Mouse (Mus musculus): ENCODE data around the gene Pbx1. TPM values are rescaled to one million over a fixed set of nuclear protein-coding genes. Genes with fewer than 3 reads are reported as not detected.
A peak's percentile ranks its signal among the peaks of the same experiment; 100 is the strongest.

Gene Pbx1
- polyA plus RNA-seq, 1 experiment from 2014 or later, result 48.8 TPM

GRCm38 (mm10) chr1:168348036-168348784 is 83.9 kb downstream of the Pbx1 start:
- Histone ChIP-seq H3K27me3 (ENCODE audit: insufficient read depth, low read length) (no peaks in the 10 kb centered on the region), H3K27ac (ENCODE audit: low read depth) (no peak overlapping the region), H3K9me3 (ENCODE audit: low read depth, low read length) (no peaks in the 10 kb centered on the region), H3K9ac (no peak overlapping the region), H3K36me3 (ENCODE audit: insufficient read depth) (no peaks in the 10 kb centered on the region), H3K4me3 (ENCODE audit: low read depth, low read length) (no peak overlapping the region), H3K4me1 (ENCODE audit: insufficient read depth) (0 out of 2 replicates have a peak, but pooled peaks cover under 1% of the 10 kb centered on the region), H3K4me2 (no peak overlapping the region)
- WGBS, result 82% methylated on average over 8 of the region's 8 CpGs
- ATAC-seq (ENCODE audit: insufficient read depth), result no peak
- no peak for TF ChIP-seq CTCF (IDR thresholded peaks at IDR 0.05; ENCODE audit: low read depth)
- no peak for DNase-seq

- ATAC-seq (ENCODE audit: insufficient read depth), result no peak
- no peak overlapping the region for H3K27ac ChIP-seq (ENCODE audit: low read depth)
- WGBS, result 71% methylated on average over 8 of the region's 8 CpGs
Measured at GRCm38 (mm10) chr1:168344918-168345317, 87.2 kb downstream of the Pbx1 start.

GRCm38 (mm10) chr1:168344262-168344661 is 87.8 kb downstream of the Pbx1 start:
- no peak overlapping the region for H3K9ac ChIP-seq
- H3K9me3 ChIP-seq (ENCODE audit: low read depth, low read length), result no peaks in the 10 kb centered on the region
- H3K4me1 ChIP-seq (ENCODE audit: insufficient read depth), result 0 out of 2 replicates have a peak, but pooled peaks cover 6% of the 10 kb centered on the region
- DNase-seq, result no peak
- no peaks in the 10 kb centered on the region for H3K36me3 ChIP-seq (ENCODE audit: insufficient read depth)
- TF ChIP-seq CTCF (IDR thresholded peaks at IDR 0.05; ENCODE audit: low read depth), result no peak
- no peaks in the 10 kb centered on the region for H3K27me3 ChIP-seq (ENCODE audit: insufficient read depth, low read length)
- 78% methylated on average over 5 of the region's 5 CpGs for WGBS
- ATAC-seq (ENCODE audit: insufficient read depth), result no peak
- H3K27ac ChIP-seq (ENCODE audit: low read depth), result peak overlapping the region; percentile 21; the same call in 1 of the 2 replicates
- H3K4me3 ChIP-seq (ENCODE audit: low read depth, low read length), result no peak overlapping the region
- no peak overlapping the region for H3K4me2 ChIP-seq

More at GRCm38 (mm10) chr1:168344918-168345317, 87.2 kb downstream of the Pbx1 start:
- H3K27me3 ChIP-seq (ENCODE audit: insufficient read depth, low read length), result no peaks in the 10 kb centered on the region
- TF ChIP-seq CTCF (IDR thresholded peaks at IDR 0.05; ENCODE audit: low read depth), result no peak
- no peak overlapping the region for H3K9ac ChIP-seq
- H3K4me2 ChIP-seq, result no peak overlapping the region
- no peak overlapping the region for H3K4me3 ChIP-seq (ENCODE audit: low read depth, low read length)
- 0 out of 2 replicates have a peak, but pooled peaks cover 6% of the 10 kb centered on the region for H3K4me1 ChIP-seq (ENCODE audit: insufficient read depth)
- DNase-seq, result no peak
- no peaks in the 10 kb centered on the region for H3K36me3 ChIP-seq (ENCODE audit: insufficient read depth)
- H3K9me3 ChIP-seq (ENCODE audit: low read depth, low read length), result no peaks in the 10 kb centered on the region

- H3K9ac ChIP-seq, result no peak overlapping the region
- no peak overlapping the region for H3K4me3 ChIP-seq (ENCODE audit: low read depth, low read length)
- TF ChIP-seq CTCF (IDR thresholded peaks at IDR 0.05; ENCODE audit: low read depth), result no peak
- H3K27ac ChIP-seq (ENCODE audit: low read depth), result no peak overlapping the region
- H3K4me2 ChIP-seq, result no peak overlapping the region
- no peak for ATAC-seq (ENCODE audit: insufficient read depth)
- H3K9me3 ChIP-seq (ENCODE audit: low read depth, low read length), result no peaks in the 10 kb centered on the region
- DNase-seq, result no peak
- H3K4me1 ChIP-seq (ENCODE audit: insufficient read depth), result 0 out of 2 replicates have a peak, but pooled peaks cover 6% of the 10 kb centered on the region
- WGBS, result 49% methylated on average over 5 of the region's 6 CpGs
- no peaks in the 10 kb centered on the region for H3K36me3 ChIP-seq (ENCODE audit: insufficient read depth)
- no peaks in the 10 kb centered on the region for H3K27me3 ChIP-seq (ENCODE audit: insufficient read depth, low read length)
Measured at GRCm38 (mm10) chr1:168342269-168342668, 89.8 kb downstream of the Pbx1 start.

- no peak for TF ChIP-seq CTCF (IDR thresholded peaks at IDR 0.05; ENCODE audit: low read depth)
- DNase-seq (no peak), ATAC-seq (ENCODE audit: insufficient read depth) (no peak)
- H3K36me3 ChIP-seq (ENCODE audit: insufficient read depth), result no peaks in the 10 kb centered on the region
- 0 out of 2 replicates have a peak, but pooled peaks cover 6% of the 10 kb centered on the region for H3K4me1 ChIP-seq (ENCODE audit: insufficient read depth)
- no peak overlapping the region for H3K4me3 ChIP-seq (ENCODE audit: low read depth, low read length)
- whole genome bisulfite sequencing, result 38% methylated on average over 12 of the region's 12 CpGs
- no peaks in the 10 kb centered on the region for H3K27me3 ChIP-seq (ENCODE audit: insufficient read depth, low read length)
- H3K9ac ChIP-seq, result no peak overlapping the region
- no peaks in the 10 kb centered on the region for H3K9me3 ChIP-seq (ENCODE audit: low read depth, low read length)
- peak overlapping the region; percentile 12; the same call in 1 of the 2 replicates for H3K27ac ChIP-seq (ENCODE audit: low read depth)
- no peak overlapping the region for H3K4me2 ChIP-seq
Measured at GRCm38 (mm10) chr1:168341863-168342262, 90.2 kb downstream of the Pbx1 start.

- Histone ChIP-seq H3K27me3 (ENCODE audit: insufficient read depth, low read length) (no peaks in the 10 kb centered on the region), H3K4me2 (no peak overlapping the region), H3K4me3 (ENCODE audit: low read depth, low read length) (no peak overlapping the region), H3K9me3 (ENCODE audit: low read depth, low read length) (no peaks in the 10 kb centered on the region), H3K36me3 (ENCODE audit: insufficient read depth) (no peaks in the 10 kb centered on the region), H3K27ac (ENCODE audit: low read depth) (peak overlapping the region; percentile 12; the same call in 1 of the 2 replicates), H3K9ac (no peak overlapping the region), H3K4me1 (ENCODE audit: insufficient read depth) (0 out of 2 replicates have a peak, but pooled peaks cover 6% of the 10 kb centered on the region)
- ATAC-seq (ENCODE audit: insufficient read depth), result no peak
- no peak for TF ChIP-seq CTCF (IDR thresholded peaks at IDR 0.05; ENCODE audit: low read depth)
- WGBS, result 77% methylated on average over 6 of the region's 6 CpGs
- no peak for DNase-seq
Measured at GRCm38 (mm10) chr1:168341368-168341767, 90.7 kb downstream of the Pbx1 start.

- DNase-seq, result no peak
- Histone ChIP-seq H3K27ac (ENCODE audit: low read depth) (peak overlapping the region; percentile 75; the same call in 1 of the 2 replicates), H3K9ac (no peak overlapping the region), H3K9me3 (ENCODE audit: low read depth, low read length) (no peaks in the 10 kb centered on the region), H3K27me3 (ENCODE audit: insufficient read depth, low read length) (no peaks in the 10 kb centered on the region), H3K4me3 (ENCODE audit: low read depth, low read length) (no peak overlapping the region), H3K4me2 (no peak overlapping the region), H3K36me3 (ENCODE audit: insufficient read depth) (peaks cover 17% of the 10 kb centered on the region; the same call in 1 of the 2 replicates), H3K4me1 (ENCODE audit: insufficient read depth) (no peaks in the 10 kb centered on the region)
- 89% methylated on average over 7 of the region's 7 CpGs for WGBS
- no peak for TF ChIP-seq CTCF (IDR thresholded peaks at IDR 0.05; ENCODE audit: low read depth)
- ATAC-seq (ENCODE audit: insufficient read depth), result no peak
Measured at GRCm38 (mm10) chr1:168336238-168336818, 95.7 kb downstream of the Pbx1 start.

All from lung, embryonic 14.5 days (tissue).